In the genomic region with DNA sequence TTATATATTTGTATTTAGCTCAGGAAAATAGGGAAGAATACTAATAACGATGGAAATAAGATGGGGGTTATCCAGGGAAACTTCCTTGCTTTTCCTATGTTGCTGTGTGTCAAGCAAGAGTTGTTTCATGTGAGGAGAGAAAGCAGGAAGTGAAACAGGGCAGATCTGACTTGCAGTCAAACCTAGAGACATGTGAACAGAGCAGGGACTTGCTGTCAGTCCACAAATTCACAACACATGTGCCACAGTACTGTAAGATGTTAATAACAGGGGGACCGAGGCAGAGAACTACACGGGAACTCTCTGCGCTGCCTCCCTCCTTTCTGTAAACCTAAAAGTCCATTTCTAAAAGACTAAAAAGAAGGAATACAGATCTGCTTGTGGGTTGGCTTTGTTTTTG, we compare ENCODE assay signal across 12 mouse cellular contexts.
DNase-seq lines count a peak whose midpoint lies in the region; ATAC-seq lines count a peak whose summit lies in the region.
"Had no signal": no experiment of that assay in that cellular context is flagged by ENCODE, and none has a peak within 500 bp of the region (broad histone marks: within the 10 kb centered on the region; RNA-seq: fewer than 3 reads in every experiment).

No protein-coding gene starts in this region.

- peak overlapping the region; percentile 39; the same call in 1 of the 2 replicates for H3K27ac ChIP-seq in hindbrain, embryonic 11.5 days (ENCODE audit: low read depth, low read length)
- H3K27ac ChIP-seq in hindbrain, embryonic 16.5 days (ENCODE audit: low read depth, low read length) = no peak overlapping the region
- peak overlapping the region; percentile 71 for H3K27ac ChIP-seq in brown adipose tissue, adult 24 weeks (replicated peaks; ENCODE audit: low read depth, low read length)
- H3K27ac ChIP-seq in limb, embryonic 12.5 days = peak overlapping the region; percentile 68; the same call in 1 of the 2 replicates
- H3K27ac ChIP-seq: liver, embryonic 12.5 days; stomach, postnatal 0 days had no signal

- H3K4me3 ChIP-seq in hindbrain, embryonic 11.5 days (ENCODE audit: low read depth, low read length) = no peak overlapping the region
- H3K4me3 ChIP-seq in hindbrain, embryonic 16.5 days (ENCODE audit: low read length) = no peak overlapping the region
- H3K4me3 ChIP-seq in brown adipose tissue, adult 24 weeks (ENCODE audit: insufficient read depth, low read depth, low read length) = no peak overlapping the region
- H3K4me3 ChIP-seq in limb, embryonic 12.5 days (replicated peaks) = no peak overlapping the region
- H3K4me3 ChIP-seq: liver, embryonic 12.5 days had no signal

- H3K36me3 ChIP-seq in hindbrain, embryonic 11.5 days (ENCODE audit: control insufficient read depth, insufficient read depth, low read length) = no peaks in the 10 kb centered on the region
- H3K36me3 ChIP-seq in hindbrain, embryonic 16.5 days (ENCODE audit: control insufficient read depth, insufficient read depth, low read length) = no peaks in the 10 kb centered on the region
- H3K36me3 ChIP-seq in limb, embryonic 12.5 days = no peaks in the 10 kb centered on the region
- H3K36me3 ChIP-seq: G1E; liver, embryonic 12.5 days had no signal

- no peak overlapping the region for H3K4me2 ChIP-seq in hindbrain, embryonic 11.5 days (replicated peaks; ENCODE audit: low read depth, low read length)
- H3K4me2 ChIP-seq in hindbrain, embryonic 16.5 days (ENCODE audit: low read length) = no peak overlapping the region
- no peak overlapping the region for H3K4me2 ChIP-seq in limb, embryonic 12.5 days
- H3K4me2 ChIP-seq: liver, embryonic 12.5 days had no signal

- H3K9me3 ChIP-seq in hindbrain, embryonic 11.5 days (ENCODE audit: control insufficient read depth, low read length) = no peaks in the 10 kb centered on the region
- H3K9me3 ChIP-seq in hindbrain, embryonic 16.5 days (ENCODE audit: control insufficient read depth, low read length) = no peaks in the 10 kb centered on the region
- no peaks in the 10 kb centered on the region for H3K9me3 ChIP-seq in limb, embryonic 12.5 days
- H3K9me3 ChIP-seq: liver, embryonic 12.5 days had no signal

- no peak overlapping the region for H3K9ac ChIP-seq in hindbrain, embryonic 11.5 days (ENCODE audit: low read depth, low read length)
- H3K9ac ChIP-seq in hindbrain, embryonic 16.5 days (ENCODE audit: low read depth, low read length) = no peak overlapping the region
- H3K9ac ChIP-seq in limb, embryonic 12.5 days (replicated peaks) = no peak overlapping the region
- H3K9ac ChIP-seq: liver, embryonic 12.5 days had no signal

- no peak for ATAC-seq in hindbrain, embryonic 11.5 days (ENCODE audit: low FRiP score)
- no peak for ATAC-seq in hindbrain, embryonic 16.5 days
- ATAC-seq in limb, embryonic 12.5 days (ENCODE audit: insufficient number of reproducible peaks, insufficient read depth, low FRiP score, low TSS enrichment, low read depth) = no peak
- ATAC-seq: liver, embryonic 12.5 days had no signal

- H3K27me3 ChIP-seq in hindbrain, embryonic 11.5 days (ENCODE audit: control insufficient read depth, insufficient read depth, low read length) = no peaks in the 10 kb centered on the region
- no peaks in the 10 kb centered on the region for H3K27me3 ChIP-seq in hindbrain, embryonic 16.5 days (replicated peaks; ENCODE audit: control insufficient read depth, insufficient read depth, low read length)
- no peaks in the 10 kb centered on the region for H3K27me3 ChIP-seq in limb, embryonic 12.5 days

- 72% methylated on average over 4 of the region's 4 CpGs for WGBS in hindbrain, embryonic 11.5 days
- WGBS in hindbrain, embryonic 16.5 days = 66% methylated on average over 4 of the region's 4 CpGs
- WGBS in limb, embryonic 12.5 days = 50% methylated on average over 4 of the region's 4 CpGs

- no peaks in the 10 kb centered on the region for H3K4me1 ChIP-seq in hindbrain, embryonic 11.5 days (replicated peaks; ENCODE audit: control insufficient read depth, insufficient read depth, low read length)
- H3K4me1 ChIP-seq in hindbrain, embryonic 16.5 days (ENCODE audit: control insufficient read depth, insufficient read depth, low read depth, low read length) = no peaks in the 10 kb centered on the region; the same call in 1 of the 2 replicates
- H3K4me1 ChIP-seq in brown adipose tissue, adult 24 weeks (ENCODE audit: control insufficient read depth, insufficient read depth, insufficient read length, low read length) = peaks cover 24% of the 10 kb centered on the region
- H3K4me1 ChIP-seq in limb, embryonic 12.5 days (replicated peaks) = peaks cover 61% of the 10 kb centered on the region

- DNase-seq in hindbrain, embryonic 11.5 days (ENCODE audit: low spot score) = no peak
- peak; percentile 11 to 19 for DNase-seq in B cell, adult 2 months
- DNase-seq in layer of hippocampus, adult 11-12 months (ENCODE audit: low spot score) = no peak
- DNase-seq in frontal cortex, postnatal 25 days (ENCODE audit: low spot score in 2 of 2) = no peak
- DNase-seq: cerebellum, adult 2 months; lung, postnatal 14 days had no signal

Comparison
In these comparisons a context has a peak if more than half of its experiments do, and no peak if none do; other contexts are left out.
1. DNase-seq: peak in B cell, adult 2 months (2 of 2); none in hindbrain, embryonic 11.5 days (single experiment), layer of hippocampus, adult 11-12 months (single experiment) and frontal cortex, postnatal 25 days (0 of 2).